8 mouse cellular contexts compared by ENCODE assay signal in the genomic region with DNA sequence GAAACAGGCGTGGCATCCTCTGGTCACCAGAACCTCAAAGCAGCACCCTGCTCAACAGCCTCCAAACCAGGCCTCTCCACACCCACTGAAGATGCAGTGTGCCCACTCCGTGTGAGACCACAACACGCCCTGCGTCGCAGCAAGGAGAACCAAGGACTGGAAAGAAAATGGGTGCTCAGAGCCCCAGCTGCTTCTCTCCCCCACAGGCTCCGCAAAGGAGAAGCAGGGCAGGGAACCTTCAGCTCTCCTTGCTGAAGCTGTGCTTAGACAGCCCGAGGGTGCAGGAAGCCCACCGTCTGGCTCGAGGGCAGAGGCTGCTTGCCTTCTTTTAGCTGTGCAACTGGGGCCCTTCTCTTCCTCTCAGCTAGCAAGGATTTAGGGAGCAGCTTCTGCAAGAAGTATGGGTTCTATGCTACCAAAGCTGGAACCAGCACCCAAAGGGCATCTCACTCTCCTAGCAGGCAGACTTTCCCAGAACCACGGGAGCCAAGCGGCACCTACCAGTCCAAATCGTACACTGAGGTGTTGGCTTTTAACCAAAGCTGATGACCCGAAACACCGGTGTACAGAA. TPM values are rescaled to one million over a fixed set of nuclear protein-coding genes. Genes with fewer than 3 reads are reported as not detected.
DNase-seq lines count a peak whose midpoint lies in the region; ATAC-seq lines count a peak whose summit lies in the region.

No protein-coding gene starts in this region.

- no peaks in the 10 kb centered on the region for H3K36me3 ChIP-seq in lung, embryonic 16.5 days (ENCODE audit: control insufficient read depth, insufficient read depth, low read length)
- no peaks in the 10 kb centered on the region for H3K36me3 ChIP-seq in embryonic facial prominence, embryonic 15.5 days
- 0 out of 2 replicates have a peak, but pooled peaks cover 2% of the 10 kb centered on the region for H3K36me3 ChIP-seq in neural tube, embryonic 15.5 days

- no peaks in the 10 kb centered on the region for H3K9me3 ChIP-seq in lung, embryonic 16.5 days (ENCODE audit: control insufficient read depth, low read length)
- H3K9me3 ChIP-seq in embryonic facial prominence, embryonic 15.5 days (replicated peaks) = no peaks in the 10 kb centered on the region
- no peaks in the 10 kb centered on the region for H3K9me3 ChIP-seq in neural tube, embryonic 15.5 days (replicated peaks)

- no peaks in the 10 kb centered on the region for H3K27me3 ChIP-seq in lung, embryonic 16.5 days (ENCODE audit: control insufficient read depth, insufficient read depth, low read depth, low read length)
- H3K27me3 ChIP-seq in embryonic facial prominence, embryonic 15.5 days = no peaks in the 10 kb centered on the region
- H3K27me3 ChIP-seq in neural tube, embryonic 15.5 days (replicated peaks) = no peaks in the 10 kb centered on the region

- H3K4me3 ChIP-seq in lung, embryonic 16.5 days (ENCODE audit: low read length) = peak overlapping the region; percentile 71
- H3K4me3 ChIP-seq in embryonic facial prominence, embryonic 15.5 days (replicated peaks) = peak overlapping the region; percentile 55
- peak overlapping the region; percentile 58 for H3K4me3 ChIP-seq in neural tube, embryonic 15.5 days (replicated peaks)

- intact Hi-C loops in left cerebral cortex, postnatal 36 days (cut with DNase I) = loop anchor here (5.0 to 10.0 kb wide), 5 partner anchors 43 to 228 kb away; no protein-coding TSS in a partner anchor

- ATAC-seq in lung, embryonic 16.5 days (ENCODE audit: low read depth) = no peak
- no peak for ATAC-seq in embryonic facial prominence, embryonic 15.5 days (ENCODE audit: insufficient number of reproducible peaks, low FRiP score, low TSS enrichment, low read depth)
- ATAC-seq in neural tube, embryonic 15.5 days (ENCODE audit: low FRiP score) = peak; percentile 28; the same call in 1 of the 2 replicates

- H3K9ac ChIP-seq in lung, embryonic 16.5 days (ENCODE audit: low read length) = peak overlapping the region; percentile 42
- H3K9ac ChIP-seq in embryonic facial prominence, embryonic 15.5 days = peak overlapping the region; percentile 7
- H3K9ac ChIP-seq in neural tube, embryonic 15.5 days (replicated peaks) = peak overlapping the region; percentile 68

- 36% methylated on average over 14 of the region's 14 CpGs for WGBS in lung, embryonic 16.5 days
- 22% methylated on average over 14 of the region's 14 CpGs for WGBS in embryonic facial prominence, embryonic 15.5 days
- 5% methylated on average over 14 of the region's 14 CpGs for WGBS in neural tube, embryonic 15.5 days

- H3K4me2 ChIP-seq in lung, embryonic 16.5 days (ENCODE audit: low read depth, low read length) = peak overlapping the region; percentile 86
- H3K4me2 ChIP-seq in embryonic facial prominence, embryonic 15.5 days (replicated peaks) = peak overlapping the region; percentile 64
- H3K4me2 ChIP-seq in neural tube, embryonic 15.5 days = peak overlapping the region; percentile 69

- peaks cover 27% of the 10 kb centered on the region for H3K4me1 ChIP-seq in lung, embryonic 16.5 days (replicated peaks; ENCODE audit: control insufficient read depth, insufficient read depth, low read length)
- peaks cover 34% of the 10 kb centered on the region for H3K4me1 ChIP-seq in embryonic facial prominence, embryonic 15.5 days
- H3K4me1 ChIP-seq in neural tube, embryonic 15.5 days = peaks cover 59% of the 10 kb centered on the region

- DNase-seq in embryo, embryonic 11 days = peak; percentile 31
- DNase-seq in embryo, embryonic 9.5 days (ENCODE audit: extremely low spot score) = no peak
- no peak for DNase-seq in lung, postnatal 4 days
- peak; percentile 57 to 59 for DNase-seq in left cerebral cortex, postnatal 36 days (ENCODE audit: low spot score in 2 of 2)
- no peak for DNase-seq in urinary bladder, postnatal 14 days (ENCODE audit: low spot score)

- no peak overlapping the region for H3K27ac ChIP-seq in lung, embryonic 16.5 days (ENCODE audit: low read length)
- H3K27ac ChIP-seq in embryonic facial prominence, embryonic 15.5 days (replicated peaks) = peak overlapping the region; percentile 25; the same call in 1 of the 2 replicates
- peak overlapping the region; percentile 98 for H3K27ac ChIP-seq in neural tube, embryonic 15.5 days (replicated peaks)

RNA-seq across cellular contexts. Expression of gene Srgap3, which starts 1.8 kb away (rescaled TPM):
- 2.2 and 3.3 TPM in 2 replicates for polyA plus RNA-seq in lung, embryonic 16.5 days (2015; fragmentation: Nextera tagmentation; extraction: Ambion mirVana)
- polyA plus RNA-seq in embryonic facial prominence, embryonic 15.5 days (2015; fragmentation: Nextera tagmentation; extraction: Ambion mirVana) = 6.1 and 6.9 TPM in 2 replicates
- total RNA-seq in left cerebral cortex, postnatal 36 days (2021) = 100 to 1,000 TPM; 191 to 230 TPM
- 24.1 and 26.3 TPM in 2 replicates for polyA plus RNA-seq in neural tube, embryonic 15.5 days (2015; fragmentation: Nextera tagmentation; extraction: Ambion mirVana)

Comparison
In these comparisons a context has a peak if more than half of its experiments do, and no peak if none do; other contexts are left out.
1. DNase-seq: peak in embryo, embryonic 11 days (single experiment) and left cerebral cortex, postnatal 36 days (2 of 2); none in embryo, embryonic 9.5 days (single experiment), lung, postnatal 4 days (0 of 2) and urinary bladder, postnatal 14 days (single experiment).
2. H3K9ac ChIP-seq: peak in every context shown above with its lines; median percentile 68 in neural tube, embryonic 15.5 days; 42 in lung, embryonic 16.5 days; 7 in embryonic facial prominence, embryonic 15.5 days.
3. Peak in every context shown above with its lines, with median percentiles within 50 percentile points of each other: H3K4me2 ChIP-seq and H3K4me3 ChIP-seq.